Mouse (Mus musculus): ENCODE data around the gene Rnf220.

DNA sequence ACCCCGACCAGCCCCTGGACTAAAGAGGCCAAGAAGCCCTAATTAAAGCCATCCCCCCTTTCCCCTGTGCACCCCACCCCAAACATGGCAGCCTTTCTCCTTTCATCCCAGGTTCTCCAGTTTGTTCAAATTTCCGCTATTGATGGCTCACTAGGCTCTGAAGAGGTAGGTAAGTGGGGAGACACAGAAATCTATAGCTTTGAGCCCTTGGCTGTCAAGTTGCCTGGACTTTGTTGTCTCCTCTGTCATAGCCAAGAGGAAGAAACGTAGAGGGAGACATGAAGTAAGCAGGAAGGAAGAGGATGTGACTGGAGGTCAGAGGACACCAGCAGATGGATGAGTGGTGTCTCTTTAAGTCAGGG lies 86.8 kb downstream of the Rnf220 start:
- no peak for TF ChIP-seq CTCF (IDR thresholded peaks at IDR 0.05; ENCODE audit: extremely low read depth, insufficient read length, insufficient replicate concordance, low read depth, low read length)
- no peak for TF ChIP-seq POLR2A (IDR thresholded peaks at IDR 0.05; ENCODE audit: low read depth, low read length)

Measured in small intestine, adult 2 months (tissue).